Mouse (Mus musculus): ENCODE measurements around the gene Poc1a. TPM values are rescaled to one million over a fixed set of nuclear protein-coding genes. Genes with fewer than 3 reads are reported as not detected.
A peak's percentile ranks its signal among the peaks of the same experiment; 100 is the strongest.

Poc1a gene
- total and polyA plus RNA-seq, 2 experiments from 2014 or later = 9.8 to 10.8 TPM

GRCm38 (mm10) chr9:106327125-106327809 lies 46.4 kb downstream of the Poc1a start:
- no peaks in the 10 kb centered on the region for H3K9me3 ChIP-seq (ENCODE audit: low read length)

GRCm38 (mm10) chr9:106328068-106328610 lies 47.3 kb downstream of the Poc1a start:
- no peaks in the 10 kb centered on the region for H3K27me3 ChIP-seq (ENCODE audit: insufficient read depth, low read length)
- no peaks in the 10 kb centered on the region for H3K36me3 ChIP-seq (ENCODE audit: insufficient read depth, low read length)
- DNase-seq (ENCODE audit: low spot score) (no peak), ATAC-seq (no peak)
- no peak overlapping the region for H3K4me3 ChIP-seq (ENCODE audit: low read length)
- H3K9ac ChIP-seq (replicated peaks; ENCODE audit: low read length) = no peak overlapping the region
- no peak overlapping the region for H3K4me2 ChIP-seq (ENCODE audit: low read depth, low read length)
- 0 out of 2 replicates have a peak, but pooled peaks cover 2% of the 10 kb centered on the region for H3K4me1 ChIP-seq (ENCODE audit: insufficient read depth, low read length)
- 86% methylated on average over 7 of the region's 7 CpGs for WGBS
- no peak overlapping the region for H3K27ac ChIP-seq
- H3K9me3 ChIP-seq (ENCODE audit: low read length) = no peaks in the 10 kb centered on the region
- TF ChIP-seq CTCF (IDR thresholded peaks at IDR 0.05; ENCODE audit: low read depth) = no peak

More at GRCm38 (mm10) chr9:106327125-106327809, 46.4 kb downstream of the Poc1a start:
- WGBS = 61% methylated on average over 8 of the region's 8 CpGs
- peak; percentile 20 for DNase-seq (ENCODE audit: low spot score)
- Histone ChIP-seq H3K36me3 (ENCODE audit: insufficient read depth, low read length) (no peaks in the 10 kb centered on the region), H3K27me3 (ENCODE audit: insufficient read depth, low read length) (no peaks in the 10 kb centered on the region), H3K9ac (replicated peaks; ENCODE audit: low read length) (no peak overlapping the region; the same call in 1 of the 2 replicates), H3K27ac (no peak overlapping the region), H3K4me2 (ENCODE audit: low read depth, low read length) (no peak overlapping the region), H3K4me3 (ENCODE audit: low read length) (no peak overlapping the region), H3K4me1 (ENCODE audit: insufficient read depth, low read length) (peaks cover 8% of the 10 kb centered on the region; the same call in 1 of the 2 replicates)
- TF ChIP-seq CTCF (IDR thresholded peaks at IDR 0.05; ENCODE audit: low read depth) = no peak
- peak; percentile 63 for ATAC-seq

GRCm38 (mm10) chr9:106328772-106329511 lies 48.1 kb downstream of the Poc1a start:
- H3K27me3 ChIP-seq (ENCODE audit: insufficient read depth, low read length) = no peaks in the 10 kb centered on the region
- no peaks in the 10 kb centered on the region for H3K9me3 ChIP-seq (ENCODE audit: low read length)
- 0 out of 2 replicates have a peak, but pooled peaks cover 2% of the 10 kb centered on the region for H3K4me1 ChIP-seq (ENCODE audit: insufficient read depth, low read length)
- TF ChIP-seq CTCF (IDR thresholded peaks at IDR 0.05; ENCODE audit: low read depth) = no peak
- DNase-seq (ENCODE audit: low spot score) (no peak), ATAC-seq (no peak)
- H3K27ac ChIP-seq = no peak overlapping the region
- no peak overlapping the region for H3K9ac ChIP-seq (replicated peaks; ENCODE audit: low read length)
- no peak overlapping the region for H3K4me3 ChIP-seq (ENCODE audit: low read length)
- H3K36me3 ChIP-seq (ENCODE audit: insufficient read depth, low read length) = no peaks in the 10 kb centered on the region
- no peak overlapping the region for H3K4me2 ChIP-seq (ENCODE audit: low read depth, low read length)
- WGBS = 72% methylated on average over 5 of the region's 5 CpGs

GRCm38 (mm10) chr9:106332746-106333145 lies 51.9 kb downstream of the Poc1a start:
- Histone ChIP-seq H3K9ac (replicated peaks; ENCODE audit: low read length) (no peak overlapping the region), H3K27me3 (ENCODE audit: insufficient read depth, low read length) (no peaks in the 10 kb centered on the region), H3K27ac (no peak overlapping the region), H3K4me2 (ENCODE audit: low read depth, low read length) (no peak overlapping the region), H3K36me3 (ENCODE audit: insufficient read depth, low read length) (no peaks in the 10 kb centered on the region), H3K4me3 (ENCODE audit: low read length) (no peak overlapping the region), H3K9me3 (ENCODE audit: low read length) (no peaks in the 10 kb centered on the region), H3K4me1 (ENCODE audit: insufficient read depth, low read length) (no peaks in the 10 kb centered on the region)
- ATAC-seq = no peak
- TF ChIP-seq CTCF (IDR thresholded peaks at IDR 0.05; ENCODE audit: low read depth) = no peak
- 71% methylated on average over 3 of the region's 3 CpGs for WGBS
- DNase-seq (ENCODE audit: low spot score) = no peak

DNA sequence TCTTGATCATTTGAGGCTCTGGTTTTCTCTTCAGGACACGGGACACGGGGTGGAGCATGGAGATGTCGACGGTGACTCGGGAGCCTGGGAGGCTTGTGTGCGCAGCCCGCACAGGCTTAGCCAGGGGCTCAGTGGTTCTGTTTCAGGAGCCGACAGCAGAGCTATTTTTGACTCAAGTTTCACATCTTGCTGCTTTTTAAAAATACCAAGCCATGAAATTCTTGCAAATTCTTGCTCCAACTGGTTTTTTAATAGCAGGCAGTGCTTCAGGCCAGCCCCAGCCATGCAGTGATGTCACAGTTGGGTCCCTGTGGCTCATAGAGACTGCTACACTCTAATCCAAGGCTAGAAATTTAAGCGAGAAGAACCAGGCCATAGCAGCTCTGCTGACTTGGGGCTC lies 56.8 kb downstream of the Poc1a start:
- Histone ChIP-seq H3K4me1 (ENCODE audit: insufficient read depth, low read length) (peaks cover 13% of the 10 kb centered on the region), H3K27me3 (ENCODE audit: insufficient read depth, low read length) (no peaks in the 10 kb centered on the region), H3K36me3 (ENCODE audit: insufficient read depth, low read length) (no peaks in the 10 kb centered on the region), H3K4me2 (ENCODE audit: low read depth, low read length) (no peak overlapping the region), H3K4me3 (ENCODE audit: low read length) (no peak overlapping the region), H3K9ac (replicated peaks; ENCODE audit: low read length) (no peak overlapping the region), H3K27ac (peak overlapping the region; percentile 56; the same call in 1 of the 2 replicates), H3K9me3 (ENCODE audit: low read length) (no peaks in the 10 kb centered on the region)
- DNase-seq (ENCODE audit: low spot score) = no peak
- no peak for ATAC-seq
- no peak for TF ChIP-seq CTCF (IDR thresholded peaks at IDR 0.05; ENCODE audit: low read depth)
- WGBS = 72% methylated on average over 9 of the region's 9 CpGs

DNA sequence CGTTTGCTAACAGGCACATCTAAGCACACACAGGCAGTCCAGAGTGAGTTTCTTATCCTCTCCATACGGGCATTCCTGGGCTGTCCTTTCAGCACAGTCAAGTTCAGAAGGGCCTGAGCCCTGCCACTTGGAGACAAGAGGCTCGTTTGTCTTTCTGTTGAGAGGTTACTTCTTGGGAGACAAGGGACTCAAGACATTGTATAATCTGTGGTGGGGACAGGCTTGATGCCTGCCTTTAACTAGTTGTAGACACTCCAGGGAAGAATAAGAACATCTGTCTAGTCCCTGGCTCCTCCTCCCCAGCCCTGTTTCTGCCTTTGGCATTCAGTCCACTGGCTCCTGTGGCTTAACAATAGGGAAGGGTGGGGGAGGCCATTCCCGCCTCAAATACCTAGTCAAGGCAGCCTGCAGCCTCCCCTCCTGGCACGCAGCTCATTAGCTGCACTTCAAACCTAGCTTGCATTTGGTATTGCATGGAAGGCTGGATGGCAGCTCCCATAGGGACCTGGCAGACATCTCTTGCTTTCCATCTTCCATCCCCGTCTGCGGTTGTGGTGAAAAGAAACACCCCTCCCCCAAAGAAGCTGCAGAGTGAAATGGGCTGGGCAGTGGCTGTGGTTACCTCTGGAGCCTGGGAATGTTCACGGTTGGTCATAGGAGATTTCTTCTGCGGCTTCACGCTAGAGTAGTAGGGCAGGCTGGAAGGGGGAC lies 57.8 kb downstream of the Poc1a start:
- H3K9ac ChIP-seq (replicated peaks; ENCODE audit: low read length) = no peak overlapping the region

More for the DNA sequence above, 57.8 kb downstream of the Poc1a start:
- H3K4me2 ChIP-seq (ENCODE audit: low read depth, low read length) = no peak overlapping the region
- DNase-seq (ENCODE audit: low spot score) (peak; percentile 46), ATAC-seq (peak; percentile 31)
- TF ChIP-seq CTCF (IDR thresholded peaks at IDR 0.05; ENCODE audit: low read depth) = no peak
- H3K4me3 ChIP-seq (ENCODE audit: low read length) = no peak overlapping the region
- WGBS = 9% methylated on average over 10 of the region's 10 CpGs
- no peaks in the 10 kb centered on the region for H3K9me3 ChIP-seq (ENCODE audit: low read length)
- H3K27ac ChIP-seq = peak overlapping the region; percentile 56
- no peaks in the 10 kb centered on the region for H3K36me3 ChIP-seq (ENCODE audit: insufficient read depth, low read length)
- H3K4me1 ChIP-seq (ENCODE audit: insufficient read depth, low read length) = peaks cover 13% of the 10 kb centered on the region
- no peaks in the 10 kb centered on the region for H3K27me3 ChIP-seq (ENCODE audit: insufficient read depth, low read length)
